Mouse (Mus musculus): ENCODE measurements around the gene Luzp2. TPM values are rescaled to one million over a fixed set of nuclear protein-coding genes. Genes with fewer than 3 reads are reported as not detected.
A peak's percentile ranks its signal among the peaks of the same experiment; 100 is the strongest.

Gene Luzp2
- polyA plus RNA-seq (2014; fragmentation: Nextera tagmentation; extraction: Ambion mirVana), result 1.5 and 3.0 TPM in 2 replicates

DNA sequence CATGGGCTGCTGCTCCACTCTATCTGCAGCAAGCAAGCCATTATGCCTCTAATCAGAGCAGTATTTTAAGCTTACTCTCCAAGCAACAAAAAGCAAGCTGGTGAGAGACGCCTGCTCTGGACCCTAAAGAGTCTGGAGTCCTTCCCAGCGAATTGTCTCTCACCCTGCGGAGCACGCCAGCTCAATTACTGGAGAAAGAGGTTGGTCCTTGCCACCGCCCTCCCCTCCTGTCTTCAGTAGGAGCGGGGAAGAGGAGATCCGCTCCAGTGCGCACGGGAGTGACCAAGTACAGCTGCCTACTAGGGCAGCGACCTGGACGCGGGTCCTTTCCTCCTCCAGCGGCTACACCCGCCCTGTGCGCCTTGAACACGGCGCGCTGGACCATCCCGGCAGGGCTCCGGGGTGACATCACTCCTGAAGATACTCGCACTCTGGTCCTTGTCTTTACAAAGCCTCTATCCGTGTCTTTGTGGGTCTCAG is at the start of gene Luzp2:
Gene Luzp2 (plus strand): TSS at position 127 of the 480 bp plus-strand sequence.
- H3K27me3 ChIP-seq (ENCODE audit: control insufficient read depth, insufficient read depth, low read length), result no peaks in the 10 kb centered on the region
- no peaks in the 10 kb centered on the region for H3K36me3 ChIP-seq (ENCODE audit: control insufficient read depth, insufficient read depth, low read length)
- H3K4me2 ChIP-seq (replicated peaks; ENCODE audit: low read depth, low read length), result peak within 1 kb of the TSS; percentile 63
- peak within 1 kb of the TSS; percentile 41 for H3K4me3 ChIP-seq (ENCODE audit: low read depth, low read length)
- H3K4me1 ChIP-seq (ENCODE audit: control insufficient read depth, insufficient read depth, low read length), result no peaks in the 10 kb centered on the region
- ATAC-seq (ENCODE audit: insufficient number of reproducible peaks, insufficient read depth, low FRiP score, low read depth), result peak; percentile 49; the same call in 1 of the 2 replicates
- H3K9ac ChIP-seq (replicated peaks; ENCODE audit: low read depth, low read length), result no peak within 1 kb of the TSS; the same call in 1 of the 2 replicates
- no peak within 1 kb of the TSS for H3K27ac ChIP-seq (ENCODE audit: low read length)
- H3K9me3 ChIP-seq (ENCODE audit: control insufficient read depth, low read depth, low read length), result no peaks in the 10 kb centered on the region
- 1% methylated on average over 22 of the region's 22 CpGs for WGBS

DNA sequence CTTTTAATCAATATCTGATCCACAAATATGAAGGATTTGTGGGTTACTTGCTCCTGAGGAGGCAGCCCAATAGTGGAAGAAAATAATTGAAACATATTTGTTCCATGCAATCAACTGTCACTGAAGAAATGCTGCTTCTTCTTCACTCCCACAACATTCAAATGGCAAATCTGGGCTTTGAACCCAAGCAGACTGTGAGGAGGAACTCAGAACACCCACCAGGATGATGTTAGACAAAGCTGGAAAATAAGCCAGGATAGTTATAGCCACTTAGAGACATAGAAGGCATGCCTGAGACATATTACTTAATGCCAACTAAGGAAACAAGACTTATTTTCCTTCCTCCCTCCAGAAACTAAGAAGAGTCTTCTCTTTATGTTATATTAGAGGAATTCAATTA is 47.8 kb upstream of the Luzp2 start:
- no peak overlapping the region for H3K4me3 ChIP-seq (ENCODE audit: low read depth, low read length)
- no peaks in the 10 kb centered on the region for H3K4me1 ChIP-seq (ENCODE audit: control insufficient read depth, insufficient read depth, low read length)
- no peak overlapping the region for H3K4me2 ChIP-seq (replicated peaks; ENCODE audit: low read depth, low read length)
- no peaks in the 10 kb centered on the region for H3K9me3 ChIP-seq (ENCODE audit: control insufficient read depth, low read depth, low read length)
- ATAC-seq (ENCODE audit: insufficient number of reproducible peaks, insufficient read depth, low FRiP score, low read depth), result no peak
- no peaks in the 10 kb centered on the region for H3K36me3 ChIP-seq (ENCODE audit: control insufficient read depth, insufficient read depth, low read length)
- no peak overlapping the region for H3K27ac ChIP-seq (ENCODE audit: low read length)
- no peaks in the 10 kb centered on the region for H3K27me3 ChIP-seq (ENCODE audit: control insufficient read depth, insufficient read depth, low read length)
- H3K9ac ChIP-seq (replicated peaks; ENCODE audit: low read depth, low read length), result no peak overlapping the region

DNA sequence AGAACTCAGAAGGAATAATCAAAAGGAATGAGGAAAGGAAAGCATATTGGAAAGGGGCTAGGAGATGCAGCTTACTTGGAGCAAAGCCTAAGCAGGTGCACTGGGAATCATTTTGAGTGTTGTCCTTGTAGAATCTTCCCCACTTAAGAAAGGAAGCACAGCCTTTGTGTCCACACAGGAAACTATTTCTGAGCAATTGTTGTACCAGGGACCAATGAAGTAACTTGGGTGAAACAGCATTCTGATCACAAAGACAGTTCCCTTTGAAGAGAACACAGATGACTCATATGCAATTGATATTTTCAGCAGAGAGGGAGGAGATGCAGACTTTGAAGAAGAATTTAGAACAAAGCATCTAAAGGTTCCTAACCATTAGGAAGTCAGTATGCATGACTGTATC is 16.7 kb upstream of the Luzp2 start:
- Histone ChIP-seq H3K27me3 (ENCODE audit: control insufficient read depth, insufficient read depth, low read length) (no peaks in the 10 kb centered on the region), H3K9ac (replicated peaks; ENCODE audit: low read depth, low read length) (no peak overlapping the region), H3K4me1 (ENCODE audit: control insufficient read depth, insufficient read depth, low read length) (no peaks in the 10 kb centered on the region), H3K4me3 (ENCODE audit: low read depth, low read length) (no peak overlapping the region), H3K27ac (ENCODE audit: low read length) (no peak overlapping the region), H3K36me3 (ENCODE audit: control insufficient read depth, insufficient read depth, low read length) (no peaks in the 10 kb centered on the region), H3K4me2 (replicated peaks; ENCODE audit: low read depth, low read length) (no peak overlapping the region), H3K9me3 (ENCODE audit: control insufficient read depth, low read depth, low read length) (no peaks in the 10 kb centered on the region)
- ATAC-seq (ENCODE audit: insufficient number of reproducible peaks, insufficient read depth, low FRiP score, low read depth), result no peak

DNA sequence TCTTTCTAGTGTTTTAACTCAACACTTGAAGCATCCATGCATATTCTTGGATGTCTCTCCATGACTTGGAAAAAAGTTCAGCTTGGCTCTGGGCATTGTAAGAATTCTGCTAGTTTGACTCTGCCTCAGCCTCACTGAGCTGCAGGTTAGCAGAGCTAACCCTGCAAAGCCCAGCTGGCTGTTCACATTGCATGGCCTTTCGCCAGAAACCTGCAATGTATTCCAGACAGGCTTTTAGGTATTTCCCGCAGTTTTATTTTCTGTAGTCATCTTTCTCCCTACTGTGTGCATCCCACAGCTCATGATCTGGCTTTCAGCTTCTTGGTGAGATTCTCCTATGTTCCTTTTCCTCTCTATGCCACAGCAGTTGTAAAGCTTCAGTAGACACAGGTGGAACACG is 6.5 kb upstream of the Luzp2 start:
- Histone ChIP-seq H3K4me3 (ENCODE audit: low read depth, low read length) (no peak overlapping the region), H3K4me2 (replicated peaks; ENCODE audit: low read depth, low read length) (no peak overlapping the region), H3K4me1 (ENCODE audit: control insufficient read depth, insufficient read depth, low read length) (no peaks in the 10 kb centered on the region), H3K9ac (replicated peaks; ENCODE audit: low read depth, low read length) (no peak overlapping the region), H3K36me3 (ENCODE audit: control insufficient read depth, insufficient read depth, low read length) (no peaks in the 10 kb centered on the region), H3K27ac (ENCODE audit: low read length) (no peak overlapping the region), H3K27me3 (ENCODE audit: control insufficient read depth, insufficient read depth, low read length) (no peaks in the 10 kb centered on the region), H3K9me3 (ENCODE audit: control insufficient read depth, low read depth, low read length) (no peaks in the 10 kb centered on the region)
- 90% methylated on average over 3 of the region's 3 CpGs for WGBS
- ATAC-seq (ENCODE audit: insufficient number of reproducible peaks, insufficient read depth, low FRiP score, low read depth), result no peak

DNA sequence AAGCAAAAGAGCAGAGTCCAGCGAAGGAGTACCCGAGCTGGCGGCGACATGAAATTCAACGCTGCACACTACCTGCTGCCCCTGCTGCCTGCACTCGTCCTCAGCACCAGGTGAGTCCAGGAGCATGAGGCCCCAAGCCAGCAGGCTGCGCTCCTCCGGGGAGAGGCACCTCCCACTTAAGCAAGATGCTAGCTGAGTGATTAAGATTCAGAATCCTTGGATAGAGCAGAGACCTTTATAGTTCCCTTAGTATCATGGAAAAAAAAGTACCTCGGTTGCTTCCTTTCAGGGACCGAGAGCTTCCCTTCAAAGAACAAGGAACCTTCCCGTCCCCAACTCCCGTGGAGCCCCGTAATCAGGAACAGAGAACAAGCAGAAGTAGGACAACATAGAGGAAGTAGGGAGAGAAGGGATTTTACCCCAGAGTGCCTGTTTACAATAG is 634 bp downstream of the Luzp2 start:
- Histone ChIP-seq H3K4me3 (ENCODE audit: low read depth, low read length) (peak overlapping the region; percentile 41), H3K4me2 (replicated peaks; ENCODE audit: low read depth, low read length) (peak overlapping the region; percentile 63), H3K27ac (ENCODE audit: low read length) (no peak overlapping the region), H3K4me1 (ENCODE audit: control insufficient read depth, insufficient read depth, low read length) (no peaks in the 10 kb centered on the region), H3K9me3 (ENCODE audit: control insufficient read depth, low read depth, low read length) (no peaks in the 10 kb centered on the region), H3K27me3 (ENCODE audit: control insufficient read depth, insufficient read depth, low read length) (no peaks in the 10 kb centered on the region), H3K9ac (replicated peaks; ENCODE audit: low read depth, low read length) (no peak overlapping the region), H3K36me3 (ENCODE audit: control insufficient read depth, insufficient read depth, low read length) (no peaks in the 10 kb centered on the region)
- 0 out of 2 replicates have a peak, but pooled peaks have one; percentile 4 for ATAC-seq (ENCODE audit: insufficient number of reproducible peaks, insufficient read depth, low FRiP score, low read depth)
- whole genome bisulfite sequencing, result 7% methylated on average over 13 of the region's 13 CpGs

DNA sequence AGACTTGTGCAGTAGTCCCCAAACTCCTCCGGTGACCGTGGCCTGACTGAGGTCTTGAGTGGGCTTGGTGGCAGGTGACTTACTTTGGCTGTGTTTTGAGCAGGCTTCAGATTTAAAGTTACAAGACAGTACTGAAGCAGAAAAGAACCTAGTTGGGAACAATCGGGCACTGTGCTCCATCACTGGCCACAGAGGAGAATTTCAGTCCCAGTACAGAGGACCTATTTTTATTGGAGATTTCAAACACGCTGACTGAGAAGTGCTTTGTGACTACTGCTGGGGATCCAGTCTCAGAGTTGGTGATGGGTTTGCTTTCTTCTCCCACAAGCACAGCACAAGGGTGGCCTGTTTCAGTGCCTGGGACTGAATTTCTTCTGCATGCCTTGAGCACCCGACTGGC is 1.1 kb downstream of the Luzp2 start:
- H3K9ac ChIP-seq (replicated peaks; ENCODE audit: low read depth, low read length), result no peak overlapping the region
- H3K9me3 ChIP-seq (ENCODE audit: control insufficient read depth, low read depth, low read length), result no peaks in the 10 kb centered on the region
- no peaks in the 10 kb centered on the region for H3K36me3 ChIP-seq (ENCODE audit: control insufficient read depth, insufficient read depth, low read length)
- peak overlapping the region; percentile 63; the same call in 1 of the 2 replicates for H3K4me2 ChIP-seq (replicated peaks; ENCODE audit: low read depth, low read length)
- whole genome bisulfite sequencing, result 72% methylated on average over 5 of the region's 5 CpGs
- no peaks in the 10 kb centered on the region for H3K27me3 ChIP-seq (ENCODE audit: control insufficient read depth, insufficient read depth, low read length)
- no peak overlapping the region for H3K27ac ChIP-seq (ENCODE audit: low read length)
- H3K4me1 ChIP-seq (ENCODE audit: control insufficient read depth, insufficient read depth, low read length), result no peaks in the 10 kb centered on the region
- peak; percentile 37; the same call in 1 of the 2 replicates for ATAC-seq (ENCODE audit: insufficient number of reproducible peaks, insufficient read depth, low FRiP score, low read depth)
- H3K4me3 ChIP-seq (ENCODE audit: low read depth, low read length), result peak overlapping the region; percentile 41; the same call in 1 of the 2 replicates

DNA sequence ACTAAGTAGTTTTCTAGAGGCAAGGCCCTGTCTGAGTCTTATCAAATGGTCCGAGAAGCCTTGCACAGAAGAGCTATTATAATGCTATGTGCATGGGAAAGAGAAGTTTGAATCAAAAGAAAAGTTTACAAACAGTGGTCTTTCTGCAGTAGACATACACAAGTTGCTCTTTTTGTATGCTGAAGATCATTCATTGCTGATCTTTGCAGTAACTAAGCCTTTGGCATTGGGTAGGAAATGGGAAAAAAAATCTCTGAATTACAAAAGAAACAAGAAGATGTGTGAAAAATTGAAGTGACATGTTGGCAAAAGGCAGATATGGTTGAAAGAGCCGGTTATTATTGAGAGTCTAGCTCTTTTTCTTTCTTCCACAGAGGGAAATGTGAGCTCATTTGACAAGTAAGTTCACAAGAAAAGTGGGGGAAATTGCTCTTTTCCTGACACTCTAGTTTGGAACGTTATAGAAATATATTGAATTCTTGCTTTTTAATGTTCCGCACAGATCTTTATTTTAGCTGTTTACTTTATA is 7.6 kb downstream of the Luzp2 start:
- H3K27ac ChIP-seq (ENCODE audit: low read length), result no peak overlapping the region
- no peaks in the 10 kb centered on the region for H3K36me3 ChIP-seq (ENCODE audit: control insufficient read depth, insufficient read depth, low read length)
- H3K4me3 ChIP-seq (ENCODE audit: low read depth, low read length), result no peak overlapping the region
- no peaks in the 10 kb centered on the region for H3K9me3 ChIP-seq (ENCODE audit: control insufficient read depth, low read depth, low read length)
- no peak for ATAC-seq (ENCODE audit: insufficient number of reproducible peaks, insufficient read depth, low FRiP score, low read depth)
- 71% methylated on average over 4 of the region's 4 CpGs for WGBS
- no peak overlapping the region for H3K9ac ChIP-seq (replicated peaks; ENCODE audit: low read depth, low read length)
- H3K27me3 ChIP-seq (ENCODE audit: control insufficient read depth, insufficient read depth, low read length), result no peaks in the 10 kb centered on the region
- H3K4me2 ChIP-seq (replicated peaks; ENCODE audit: low read depth, low read length), result no peak overlapping the region
- no peaks in the 10 kb centered on the region for H3K4me1 ChIP-seq (ENCODE audit: control insufficient read depth, insufficient read depth, low read length)

DNA sequence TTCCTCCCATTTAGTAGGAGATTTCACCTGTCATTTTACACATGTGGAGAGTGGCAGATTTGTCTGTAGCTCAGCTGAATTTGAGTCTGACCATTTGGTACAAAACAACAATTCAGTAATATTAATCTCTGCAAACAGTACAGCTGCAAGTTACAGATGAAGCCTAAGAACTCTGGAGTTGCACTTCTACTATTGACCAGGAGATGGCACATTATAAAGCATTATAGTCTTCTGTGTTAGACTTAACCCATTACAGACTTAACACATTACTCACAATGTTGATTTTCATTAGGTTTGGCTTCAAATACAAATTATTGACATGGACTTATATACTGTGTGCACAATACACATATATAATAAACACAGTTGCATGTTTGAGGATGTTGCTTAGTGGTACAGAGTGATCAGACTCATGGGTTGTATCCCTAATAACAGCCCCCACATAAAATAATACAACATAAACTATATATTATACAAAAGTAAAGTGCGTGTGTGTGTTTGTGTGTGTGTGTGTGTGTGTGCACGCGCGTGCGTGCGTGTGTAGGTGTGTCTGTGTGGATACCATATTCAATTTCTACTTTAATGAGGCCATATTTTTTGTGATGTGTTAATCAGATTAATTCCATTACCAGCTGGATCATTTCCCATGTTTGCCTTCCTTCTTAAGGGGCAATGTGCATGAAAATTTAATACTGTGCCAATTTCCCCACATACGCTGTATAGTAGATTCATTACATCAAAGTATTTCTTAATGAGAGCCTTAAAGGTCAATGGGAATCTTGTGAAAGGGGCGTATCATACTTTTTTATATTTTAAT is 10.8 kb downstream of the Luzp2 start:
- WGBS, result 91% methylated on average over 8 of the region's 8 CpGs
- Histone ChIP-seq H3K9ac (replicated peaks; ENCODE audit: low read depth, low read length) (no peak overlapping the region), H3K4me2 (replicated peaks; ENCODE audit: low read depth, low read length) (no peak overlapping the region), H3K27me3 (ENCODE audit: control insufficient read depth, insufficient read depth, low read length) (no peaks in the 10 kb centered on the region), H3K36me3 (ENCODE audit: control insufficient read depth, insufficient read depth, low read length) (no peaks in the 10 kb centered on the region), H3K4me1 (ENCODE audit: control insufficient read depth, insufficient read depth, low read length) (no peaks in the 10 kb centered on the region), H3K9me3 (ENCODE audit: control insufficient read depth, low read depth, low read length) (no peaks in the 10 kb centered on the region), H3K27ac (ENCODE audit: low read length) (no peak overlapping the region), H3K4me3 (ENCODE audit: low read depth, low read length) (no peak overlapping the region)
- ATAC-seq (ENCODE audit: insufficient number of reproducible peaks, insufficient read depth, low FRiP score, low read depth), result peak; percentile 33; the same call in 1 of the 2 replicates
